Mouse (Mus musculus) neutrophil, adult 59 days (primary cell): ENCODE results near the gene Esr1. TPM values are rescaled to one million over a fixed set of nuclear protein-coding genes. Genes with fewer than 3 reads are reported as not detected.

Experiments used
- total RNA-seq, 2 experiments: library from RNA; stranded (reverse); gene quantifications; 1 replicate in 1 of 2; 2 replicates in 1 of 2; pipeline ENCODE4 v1.2.4; 2023

The Esr1 gene
- 1 to 10 TPM; 5.5 to 5.6 TPM for total RNA-seq

DNA sequence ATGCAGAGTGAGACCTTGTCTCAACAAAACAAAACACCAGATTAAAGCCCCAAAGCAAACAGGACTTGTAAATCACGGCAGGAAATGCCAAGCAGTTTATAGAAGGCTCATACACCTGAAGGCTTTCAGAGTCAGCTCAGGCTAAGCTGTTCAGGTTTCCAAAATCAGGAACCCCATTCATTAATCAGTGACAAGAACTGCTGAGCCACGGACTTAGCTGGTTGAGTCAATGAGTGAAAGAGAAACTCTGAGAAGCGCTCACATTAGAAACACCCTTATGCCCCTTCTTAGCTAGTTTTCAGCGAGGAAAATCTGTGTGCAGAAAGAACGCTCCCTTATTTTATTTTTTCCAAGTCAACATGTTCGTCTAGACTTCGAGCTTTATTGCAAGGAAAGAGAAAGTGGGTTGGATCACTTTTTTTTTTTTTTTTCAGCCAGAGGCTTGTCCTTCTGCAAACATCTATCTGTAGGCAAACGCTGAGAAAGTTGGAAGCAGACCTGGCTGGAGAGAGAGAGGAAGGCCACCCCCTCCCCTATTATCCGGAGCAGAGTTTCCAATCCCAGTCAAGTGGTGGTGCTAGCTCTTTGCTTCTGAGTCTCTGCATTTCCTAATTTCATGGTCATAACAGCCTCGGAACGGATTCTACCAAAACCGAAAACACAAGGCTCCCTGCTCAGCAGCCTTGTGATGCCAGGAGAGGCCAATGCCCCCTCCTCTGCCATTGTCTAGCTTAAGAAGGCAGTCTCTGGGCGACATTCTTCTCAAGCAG is at the start of gene Esr1:
Gene Esr1, plus strand, starts transcription at position 208 of the 770 bp plus-strand sequence.

Other genes starting within 250 kb of the Esr1 start
- 10 to 100 TPM; 15.3 to 15.5 TPM for gene Zbtb2, start 223.5 kb upstream of the Esr1 start, total RNA-seq
- gene Rmnd1, start 179.2 kb upstream of the Esr1 start, total RNA-seq: 10 to 100 TPM; 17.3 to 17.9 TPM
- gene Armt1, start 179.1 kb upstream of the Esr1 start, total RNA-seq: 10 to 100 TPM; 14.1 to 15.0 TPM
- gene Ccdc170, start 129.1 kb upstream of the Esr1 start, total RNA-seq: under 1 TPM; 0.31 to 0.46 TPM